Mouse (Mus musculus) intestine, embryonic 15.5 days (tissue): ENCODE data around the gene Ehd4. TPM values are rescaled to one million over a fixed set of nuclear protein-coding genes. Genes with fewer than 3 reads are reported as not detected.

Experiments
- ATAC-seq: fragments of 200-750 bp; cut with Nextera tagmentation; 2 replicates; pipeline ENCODE4 v1.8.0; 2017; ENCODE audit warnings: moderate TSS enrichment, moderate library complexity
- H3K27ac ChIP-seq: fragments of 300-500 bp; sonication (generic); 2 replicates; pipeline ENCODE4 v1.5.1; 2015; ENCODE audit warnings: mild to moderate bottlenecking, inconsistent platforms
- H3K27me3 ChIP-seq: fragments of 300-500 bp; sonication (generic); replicated peaks from 2 replicates; pipeline ENCODE4 v1.6.1; 2015; ENCODE audit warnings: inconsistent platforms
- H3K36me3 ChIP-seq: fragments of 300-500 bp; sonication (generic); 2 replicates; pipeline ENCODE4 v1.6.1; 2015; ENCODE audit warnings: inconsistent platforms
- H3K4me1 ChIP-seq: fragments of 300-500 bp; sonication (generic); replicated peaks from 2 replicates; pipeline ENCODE4 v1.6.1; 2015; ENCODE audit warnings: inconsistent platforms
- H3K4me2 ChIP-seq: fragments of 300-500 bp; sonication (generic); replicated peaks from 2 replicates; pipeline ENCODE4 v1.6.1; 2015; ENCODE audit warnings: mild to moderate bottlenecking, inconsistent platforms
- H3K4me3 ChIP-seq: fragments of 300-500 bp; sonication (generic); replicated peaks from 2 replicates; pipeline ENCODE4 v1.5.1; 2015; ENCODE audit warnings: inconsistent platforms
- H3K9ac ChIP-seq: fragments of 300-500 bp; sonication (generic); 2 replicates; pipeline ENCODE4 v1.6.1; 2015; ENCODE audit warnings: inconsistent platforms
- H3K9me3 ChIP-seq: fragments of 300-500 bp; sonication (generic); 2 replicates; pipeline ENCODE4 v1.6.1; 2016; ENCODE audit warnings: inconsistent platforms
- WGBS: fragments of 180-500 bp; shearing (Covaris S2); methylation state at CpG from one replicate; pipeline ENCODE4 v1.1.7; 2015; 5-methylcytosine and 5-hydroxymethylcytosine counted together
- polyA plus RNA-seq: library from polyadenylated mRNA; unstranded; fragments of >200 nt; fragmentation: Nextera tagmentation; extraction: Ambion mirVana; gene quantifications from 2 replicates; pipeline ENCODE4 v1.2.1, GENCODE M21; 2015

Ehd4 gene
- polyA plus RNA-seq, 1 experiment from 2014 or later, result 50.1 TPM

- no peak for ATAC-seq
- no peaks in the 10 kb centered on the region for H3K36me3 ChIP-seq
- H3K4me3 ChIP-seq, result no peak overlapping the region
- no peak overlapping the region for H3K9ac ChIP-seq
- H3K4me1 ChIP-seq, result no peaks in the 10 kb centered on the region
- WGBS, result 86% methylated on average over 5 of the region's 5 CpGs
- no peak overlapping the region for H3K27ac ChIP-seq
- no peak overlapping the region for H3K4me2 ChIP-seq
- no peaks in the 10 kb centered on the region for H3K27me3 ChIP-seq
- H3K9me3 ChIP-seq, result no peaks in the 10 kb centered on the region
These were observed 14.1 kb downstream of the Ehd4 start for GRCm38 (mm10) chr2:120140326-120140725.

DNA sequence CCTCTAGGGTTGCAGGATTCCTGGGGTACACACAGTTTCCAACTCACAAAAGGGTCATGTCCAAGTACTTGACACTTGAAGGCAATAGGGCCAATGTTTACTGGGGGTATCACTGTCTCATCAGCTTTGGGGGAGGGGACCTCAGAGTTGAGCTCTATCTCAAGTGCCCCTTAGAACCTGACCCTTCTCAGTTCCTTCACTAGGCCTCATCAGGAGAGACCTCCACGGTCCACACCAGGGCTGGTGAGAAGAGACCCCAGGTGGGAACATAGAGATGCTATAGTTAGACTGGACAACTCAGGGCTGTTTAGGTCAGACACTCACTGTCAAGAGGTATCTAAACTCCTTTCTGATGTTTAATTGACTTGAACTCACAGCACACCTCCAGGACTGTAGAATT is 15.3 kb downstream of the Ehd4 start:
- H3K36me3 ChIP-seq, result no peaks in the 10 kb centered on the region
- 97% methylated on average over 1 of the region's 1 CpGs for WGBS
- H3K27me3 ChIP-seq, result no peaks in the 10 kb centered on the region
- H3K27ac ChIP-seq, result no peak overlapping the region
- H3K4me2 ChIP-seq, result no peak overlapping the region
- ATAC-seq, result no peak
- H3K9me3 ChIP-seq, result no peaks in the 10 kb centered on the region
- H3K4me3 ChIP-seq, result no peak overlapping the region
- H3K9ac ChIP-seq, result no peak overlapping the region
- H3K4me1 ChIP-seq, result no peaks in the 10 kb centered on the region

GRCm38 (mm10) chr2:120137281-120137680 is 17.1 kb downstream of the Ehd4 start:
- Histone ChIP-seq H3K9me3 (no peaks in the 10 kb centered on the region), H3K4me2 (no peak overlapping the region), H3K27me3 (no peaks in the 10 kb centered on the region), H3K27ac (no peak overlapping the region), H3K4me1 (no peaks in the 10 kb centered on the region), H3K9ac (no peak overlapping the region), H3K36me3 (no peaks in the 10 kb centered on the region), H3K4me3 (no peak overlapping the region)
- ATAC-seq, result no peak
- 66% methylated on average over 5 of the region's 5 CpGs for WGBS

- no peak overlapping the region for H3K9ac ChIP-seq
These were observed 19.8 kb downstream of the Ehd4 start for GRCm38 (mm10) chr2:120134453-120135075.

DNA sequence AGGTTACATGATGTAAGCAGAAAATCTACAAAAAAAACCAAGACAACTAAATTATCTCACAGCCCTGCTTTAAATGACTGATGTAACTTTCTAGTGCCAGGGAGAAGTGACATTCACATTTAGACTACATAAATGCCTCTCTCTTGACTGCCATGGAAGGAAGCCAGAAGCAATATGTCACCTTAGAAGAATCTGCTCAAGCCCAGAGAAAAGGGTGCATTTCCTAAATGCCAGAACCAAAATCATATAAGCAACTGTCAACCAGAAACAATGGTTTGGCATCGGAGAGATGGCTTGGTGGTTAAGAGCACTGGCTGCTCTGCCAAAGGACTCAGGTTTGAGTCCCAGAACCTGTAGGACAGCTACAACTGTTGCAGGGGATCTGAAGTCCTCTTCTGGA is 22.5 kb downstream of the Ehd4 start:
- Histone ChIP-seq H3K36me3 (no peaks in the 10 kb centered on the region), H3K9me3 (no peaks in the 10 kb centered on the region), H3K4me2 (no peak overlapping the region), H3K4me1 (peaks cover 18% of the 10 kb centered on the region), H3K27ac (no peak overlapping the region), H3K27me3 (no peaks in the 10 kb centered on the region), H3K9ac (no peak overlapping the region), H3K4me3 (no peak overlapping the region)
- 72% methylated on average over 1 of the region's 1 CpGs for WGBS
- ATAC-seq, result no peak

More at GRCm38 (mm10) chr2:120134453-120135075, 19.8 kb downstream of the Ehd4 start:
- Histone ChIP-seq H3K4me2 (no peak overlapping the region), H3K9me3 (no peaks in the 10 kb centered on the region), H3K36me3 (no peaks in the 10 kb centered on the region), H3K4me3 (no peak overlapping the region), H3K27ac (no peak overlapping the region), H3K27me3 (no peaks in the 10 kb centered on the region), H3K4me1 (0 out of 2 replicates have a peak, but pooled peaks cover 3% of the 10 kb centered on the region)
- no peak for ATAC-seq

GRCm38 (mm10) chr2:120129252-120129908 is 25.0 kb downstream of the Ehd4 start:
- no peak for ATAC-seq
- H3K9ac ChIP-seq, result no peak overlapping the region

GRCm38 (mm10) chr2:120128611-120129051 is 25.8 kb downstream of the Ehd4 start:
- no peak overlapping the region for H3K9ac ChIP-seq
- no peaks in the 10 kb centered on the region for H3K27me3 ChIP-seq
- no peaks in the 10 kb centered on the region for H3K36me3 ChIP-seq
- H3K4me2 ChIP-seq, result no peak overlapping the region
- peaks cover 21% of the 10 kb centered on the region for H3K4me1 ChIP-seq
- H3K9me3 ChIP-seq, result no peaks in the 10 kb centered on the region
- no peak overlapping the region for H3K4me3 ChIP-seq
- peak overlapping the region; percentile 56; the same call in 1 of the 2 replicates for H3K27ac ChIP-seq
- WGBS, result 38% methylated on average over 1 of the region's 1 CpGs
- peak; percentile 62 for ATAC-seq

More at GRCm38 (mm10) chr2:120129252-120129908, 25.0 kb downstream of the Ehd4 start:
- no peaks in the 10 kb centered on the region for H3K9me3 ChIP-seq
- 50% methylated on average over 8 of the region's 8 CpGs for WGBS
- peak overlapping the region; percentile 56; the same call in 1 of the 2 replicates for H3K27ac ChIP-seq
- no peak overlapping the region for H3K4me3 ChIP-seq
- H3K4me1 ChIP-seq, result peaks cover 18% of the 10 kb centered on the region
- H3K27me3 ChIP-seq, result no peaks in the 10 kb centered on the region
- no peaks in the 10 kb centered on the region for H3K36me3 ChIP-seq
- no peak overlapping the region for H3K4me2 ChIP-seq

DNA sequence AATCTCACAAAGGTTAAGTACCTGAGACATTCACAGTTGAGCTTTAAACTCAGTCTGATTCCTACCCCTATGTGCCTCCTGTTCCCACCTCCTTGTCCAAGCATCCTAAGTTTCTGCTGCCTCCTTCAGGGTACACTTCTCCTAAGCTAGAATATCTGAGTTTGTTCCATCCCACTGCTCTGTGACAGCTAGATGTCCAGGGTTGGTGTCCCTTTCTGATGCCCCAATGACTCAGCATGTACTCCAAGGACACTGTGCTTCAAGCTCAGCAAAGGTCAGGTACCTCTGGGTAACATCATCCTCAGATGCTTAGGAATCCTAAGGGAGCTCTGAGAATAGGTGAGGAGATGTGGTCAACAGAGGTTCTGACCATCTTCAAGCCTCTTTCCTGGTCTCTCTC is 26.4 kb downstream of the Ehd4 start:
- Histone ChIP-seq H3K36me3 (no peaks in the 10 kb centered on the region), H3K27me3 (no peaks in the 10 kb centered on the region), H3K9me3 (no peaks in the 10 kb centered on the region), H3K4me1 (peaks cover 21% of the 10 kb centered on the region), H3K9ac (no peak overlapping the region), H3K4me2 (no peak overlapping the region), H3K27ac (peak overlapping the region; percentile 56; the same call in 1 of the 2 replicates), H3K4me3 (no peak overlapping the region)
- ATAC-seq, result no peak

DNA sequence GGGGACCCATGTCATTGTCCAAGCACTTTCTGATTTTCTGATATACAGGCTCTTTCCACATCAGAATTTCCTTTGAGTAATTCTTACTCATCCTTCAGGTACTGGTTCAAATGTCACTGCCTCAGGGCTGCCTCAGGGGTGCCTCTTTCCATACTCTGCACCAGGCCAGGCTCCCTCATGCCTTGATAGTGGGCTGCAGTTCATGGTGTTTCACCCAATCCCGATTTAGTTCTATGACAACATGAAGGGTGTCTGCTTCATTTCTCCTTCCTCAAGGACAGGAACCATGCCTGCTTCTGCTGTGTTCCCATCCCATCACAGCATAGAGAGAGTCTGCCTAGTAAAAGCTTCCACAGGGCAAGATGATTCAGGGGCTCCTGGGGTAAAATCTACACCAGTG is 27.5 kb downstream of the Ehd4 start:
- no peak for ATAC-seq
- Histone ChIP-seq H3K27me3 (no peaks in the 10 kb centered on the region), H3K4me1 (peaks cover 21% of the 10 kb centered on the region), H3K4me3 (no peak overlapping the region), H3K27ac (no peak overlapping the region), H3K4me2 (no peak overlapping the region), H3K36me3 (no peaks in the 10 kb centered on the region), H3K9ac (no peak overlapping the region), H3K9me3 (no peaks in the 10 kb centered on the region)
- WGBS, result 59% methylated on average over 1 of the region's 1 CpGs

- Histone ChIP-seq H3K9ac (no peak overlapping the region), H3K4me2 (no peak overlapping the region), H3K36me3 (no peaks in the 10 kb centered on the region), H3K27ac (no peak overlapping the region), H3K4me1 (peaks cover 21% of the 10 kb centered on the region), H3K9me3 (no peaks in the 10 kb centered on the region), H3K27me3 (no peaks in the 10 kb centered on the region), H3K4me3 (no peak overlapping the region)
- ATAC-seq, result no peak
- 87% methylated on average over 4 of the region's 4 CpGs for WGBS
These were observed 28.0 kb downstream of the Ehd4 start for GRCm38 (mm10) chr2:120126408-120126807.

GRCm38 (mm10) chr2:120125461-120125860 is 28.9 kb downstream of the Ehd4 start:
- H3K36me3 ChIP-seq, result no peaks in the 10 kb centered on the region
- H3K27ac ChIP-seq, result no peak overlapping the region
- no peaks in the 10 kb centered on the region for H3K9me3 ChIP-seq
- H3K4me3 ChIP-seq, result no peak overlapping the region
- H3K27me3 ChIP-seq, result no peaks in the 10 kb centered on the region
- H3K4me1 ChIP-seq, result peaks cover 21% of the 10 kb centered on the region
- H3K4me2 ChIP-seq, result no peak overlapping the region
- WGBS, result 92% methylated on average over 1 of the region's 1 CpGs
- no peak overlapping the region for H3K9ac ChIP-seq
- no peak for ATAC-seq

GRCm38 (mm10) chr2:120124946-120125345 is 29.5 kb downstream of the Ehd4 start:
- no peaks in the 10 kb centered on the region for H3K36me3 ChIP-seq
- WGBS, result 73% methylated on average over 2 of the region's 2 CpGs
- no peak overlapping the region for H3K4me3 ChIP-seq
- no peak for ATAC-seq
- H3K4me1 ChIP-seq, result peaks cover 21% of the 10 kb centered on the region
- no peak overlapping the region for H3K27ac ChIP-seq
- H3K4me2 ChIP-seq, result no peak overlapping the region
- no peak overlapping the region for H3K9ac ChIP-seq
- no peaks in the 10 kb centered on the region for H3K27me3 ChIP-seq
- no peaks in the 10 kb centered on the region for H3K9me3 ChIP-seq

DNA sequence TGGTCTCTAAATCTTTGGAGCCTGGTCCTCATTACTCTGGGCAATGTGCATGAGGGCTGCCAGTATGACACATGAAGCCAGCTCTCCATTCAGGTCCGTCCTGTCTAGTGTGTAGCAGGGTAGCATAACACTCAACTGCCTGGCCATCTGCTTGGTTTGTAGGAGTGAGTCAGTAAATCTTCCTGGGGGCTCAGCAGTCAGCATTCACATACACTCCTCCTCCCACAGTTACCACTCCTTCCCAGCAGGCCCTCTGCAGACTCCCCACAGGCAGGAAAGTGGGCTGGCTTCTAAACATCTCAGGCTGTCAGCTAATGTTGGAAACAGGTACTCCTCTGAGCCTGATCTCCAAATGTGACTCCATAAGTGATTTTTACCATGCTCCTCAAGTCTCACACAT is 30.3 kb downstream of the Ehd4 start:
- Histone ChIP-seq H3K27ac (no peak overlapping the region), H3K9me3 (no peaks in the 10 kb centered on the region), H3K4me1 (peaks cover 17% of the 10 kb centered on the region), H3K27me3 (no peaks in the 10 kb centered on the region), H3K36me3 (no peaks in the 10 kb centered on the region), H3K4me3 (no peak overlapping the region), H3K4me2 (no peak overlapping the region), H3K9ac (no peak overlapping the region)
- 42% methylated on average over 1 of the region's 1 CpGs for WGBS
- no peak for ATAC-seq
